Mouse (Mus musculus) kidney, postnatal 0 days (tissue): ENCODE results near the gene Kif1bp. TPM values are rescaled to one million over a fixed set of nuclear protein-coding genes. Genes with fewer than 3 reads are reported as not detected.
A peak's percentile ranks its signal among the peaks of the same experiment; 100 is the strongest.

Experiments
- ATAC-seq: fragments of 200-750 bp; cut with Nextera tagmentation; replicated peaks from 2 replicates; pipeline ENCODE4 v1.8.0; 2017; ENCODE audit warnings: low read depth, moderate number of reproducible peaks, moderate TSS enrichment, moderate library complexity; ENCODE audit not compliant: low FRiP score
- DNase-seq: peaks from one replicate; pipeline ENCODE4 v3.0.0-alpha.2; 2016; ENCODE audit warnings: low spot score
- H3K27ac ChIP-seq: fragments of 300-500 bp; sonication (generic); 2 replicates; pipeline ENCODE4 v1.5.1; 2014; ENCODE audit warnings: mild to moderate bottlenecking
- H3K27me3 ChIP-seq: fragments of 300-500 bp; sonication (generic); 2 replicates; pipeline ENCODE4 v1.6.1; 2014; ENCODE audit warnings: low read length, mixed read lengths; ENCODE audit not compliant: insufficient read depth
- H3K36me3 ChIP-seq: fragments of 300-500 bp; sonication (generic); 2 replicates; pipeline ENCODE4 v1.6.1; 2014; ENCODE audit warnings: low read length, mixed read lengths; ENCODE audit not compliant: insufficient read depth
- H3K4me1 ChIP-seq: fragments of 300-500 bp; sonication (generic); replicated peaks from 2 replicates; pipeline ENCODE4 v1.6.1; 2014; ENCODE audit warnings: antibody characterized with exemption, low read length, mixed read lengths; ENCODE audit not compliant: insufficient read depth
- H3K4me2 ChIP-seq: fragments of 300-500 bp; sonication (generic); 2 replicates; pipeline ENCODE4 v1.6.1; 2014; ENCODE audit warnings: mild to moderate bottlenecking, low read length, moderate library complexity, mixed read lengths
- H3K4me3 ChIP-seq: fragments of 300-500 bp; sonication (generic); replicated peaks from 2 replicates; pipeline ENCODE4 v1.5.1; 2014; ENCODE audit warnings: low read depth, low read length
- H3K9ac ChIP-seq: fragments of 300-500 bp; sonication (generic); 2 replicates; pipeline ENCODE4 v1.6.1; 2014; ENCODE audit warnings: low read depth, low read length
- H3K9me3 ChIP-seq: fragments of 300-500 bp; sonication (generic); replicated peaks from 2 replicates; pipeline ENCODE4 v1.6.1; 2016; ENCODE audit warnings: low read length, inconsistent platforms, mixed read lengths
- CTCF ChIP-seq: IDR thresholded peaks from 2 replicates; pipeline ENCODE4 v1.5.1; 2016; ENCODE audit warnings: antibody characterized with exemption, low read depth, mild to moderate bottlenecking, moderate library complexity
- WGBS: fragments of 180-500 bp; shearing (Covaris S2); extraction: QIAGEN DNeasy Blood & Tissue Kit; methylation state at CpG from one replicate; pipeline ENCODE4 v1.1.7; 2014; 5-methylcytosine and 5-hydroxymethylcytosine counted together
- polyA plus RNA-seq: library from polyadenylated mRNA; unstranded; fragments of >200 nt; fragmentation: Nextera tagmentation; extraction: Ambion mirVana; gene quantifications from 2 replicates; pipeline ENCODE4 v1.2.1, GENCODE M21; 2015

The Kif1bp gene
- polyA plus RNA-seq, 1 experiment from 2014 or later, result 33.8 TPM

DNA sequence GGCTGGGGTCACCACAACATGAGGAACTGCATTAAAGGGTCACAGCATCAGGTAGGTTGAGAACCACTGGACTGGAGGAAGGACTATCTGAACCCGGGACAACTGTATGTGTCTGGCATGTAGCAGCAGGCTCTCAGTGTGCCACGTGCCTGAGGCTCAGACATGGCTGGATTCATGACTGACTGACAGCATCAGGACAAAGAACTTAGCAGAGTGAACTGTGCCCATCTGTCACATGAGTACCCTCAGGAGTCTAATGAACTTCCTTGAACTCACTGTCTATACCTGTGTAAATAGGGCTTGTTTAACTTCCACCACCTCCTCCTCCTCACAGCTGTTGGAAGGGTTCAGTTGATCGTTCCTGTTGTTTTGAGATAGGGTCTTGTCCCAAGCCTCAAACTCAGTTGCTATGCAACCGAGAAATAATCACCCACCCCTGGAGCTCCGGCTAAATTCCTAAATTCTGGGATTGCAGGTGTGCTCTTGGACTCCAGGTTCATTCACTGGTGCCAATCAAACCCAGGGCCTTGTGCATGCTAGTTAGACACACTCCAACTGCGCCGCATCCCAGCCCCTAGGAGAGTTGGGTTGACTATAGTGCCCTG, 55.8 kb downstream of the Kif1bp start:
- DNase-seq, result no peak
- Histone ChIP-seq H3K4me1 (no peaks in the 10 kb centered on the region), H3K4me3 (no peak overlapping the region), H3K9me3 (no peaks in the 10 kb centered on the region), H3K27ac (no peak overlapping the region), H3K4me2 (no peak overlapping the region), H3K36me3 (no peaks in the 10 kb centered on the region), H3K9ac (no peak overlapping the region), H3K27me3 (no peaks in the 10 kb centered on the region)
- TF ChIP-seq CTCF, result no peak
- peak; percentile 61 for ATAC-seq
- 75% methylated on average over 7 of the region's 7 CpGs for WGBS

DNA sequence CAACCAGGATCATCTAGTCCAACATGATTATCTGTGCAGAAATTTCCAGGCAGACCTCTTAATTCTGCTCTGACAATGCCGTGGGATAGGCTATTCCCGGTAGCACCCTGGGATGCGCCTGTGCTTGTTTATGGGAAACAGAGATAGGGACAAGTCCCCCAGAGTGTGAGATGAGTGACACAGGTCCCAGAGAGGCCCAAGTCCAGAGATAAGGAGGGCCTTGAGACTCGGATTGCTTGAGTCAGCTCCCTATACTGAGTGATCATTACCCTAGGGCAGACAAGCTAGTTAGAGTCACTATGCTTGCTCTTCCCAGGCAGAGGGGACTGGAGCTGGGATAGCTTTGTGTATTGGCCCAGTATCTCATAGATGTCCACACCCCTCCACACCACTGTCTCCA, 56.5 kb downstream of the Kif1bp start:
- TF ChIP-seq CTCF, result no peak
- Histone ChIP-seq H3K27me3 (no peaks in the 10 kb centered on the region), H3K36me3 (no peaks in the 10 kb centered on the region), H3K27ac (no peak overlapping the region), H3K4me1 (no peaks in the 10 kb centered on the region), H3K4me3 (no peak overlapping the region), H3K9me3 (no peaks in the 10 kb centered on the region), H3K4me2 (no peak overlapping the region), H3K9ac (no peak overlapping the region)
- WGBS, result 75% methylated on average over 4 of the region's 4 CpGs
- DNase-seq (no peak), ATAC-seq (no peak)

DNA sequence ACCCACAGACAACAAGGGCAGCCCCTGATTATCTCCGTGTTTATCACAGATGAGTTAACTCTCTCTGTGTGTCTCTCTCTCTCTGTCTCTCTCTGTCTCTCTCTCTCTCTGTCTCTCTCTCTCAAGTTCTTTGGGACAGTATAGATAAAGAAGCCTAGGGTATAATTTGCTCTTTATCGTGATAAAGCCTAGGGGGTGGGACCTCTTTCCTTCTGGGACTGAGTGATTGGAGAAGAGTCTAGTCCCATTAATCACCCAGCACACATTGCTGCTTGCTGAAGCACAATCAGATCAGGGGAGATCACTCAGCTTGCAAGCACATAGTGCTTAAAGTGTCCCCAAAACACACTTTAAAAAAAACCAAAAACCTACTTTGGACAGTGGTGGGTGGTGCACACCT, 57.3 kb downstream of the Kif1bp start:
- Histone ChIP-seq H3K27ac (no peak overlapping the region), H3K9ac (no peak overlapping the region), H3K36me3 (no peaks in the 10 kb centered on the region), H3K4me1 (no peaks in the 10 kb centered on the region), H3K9me3 (no peaks in the 10 kb centered on the region), H3K4me2 (no peak overlapping the region), H3K4me3 (no peak overlapping the region), H3K27me3 (no peaks in the 10 kb centered on the region)
- TF ChIP-seq CTCF, result no peak
- DNase-seq (no peak), ATAC-seq (no peak)
- WGBS, result 73% methylated on average over 2 of the region's 2 CpGs

DNA sequence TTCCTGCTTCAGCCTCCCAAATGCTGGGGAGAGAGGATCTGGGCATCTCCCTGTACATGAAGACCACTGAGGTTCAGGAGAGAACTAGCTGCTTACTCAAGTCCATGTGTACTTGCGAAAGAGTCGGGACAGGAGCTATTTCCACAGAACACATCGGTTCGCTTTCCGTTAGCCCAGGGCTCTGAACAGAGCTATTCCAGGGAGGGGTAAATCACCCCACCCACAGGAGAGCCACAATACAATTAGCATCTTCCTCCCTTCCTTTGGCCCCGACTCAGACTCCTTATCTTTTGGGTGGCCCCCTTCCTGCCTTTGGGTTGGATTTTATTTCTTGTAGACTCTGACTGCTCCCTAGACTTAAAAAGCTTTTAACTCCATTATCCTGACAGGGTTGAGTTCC, 60.7 kb downstream of the Kif1bp start:
- 74% methylated on average over 6 of the region's 6 CpGs for WGBS
- TF ChIP-seq CTCF, result no peak
- ATAC-seq (no peak), DNase-seq (no peak)
- no peak overlapping the region for H3K27ac ChIP-seq
- no peaks in the 10 kb centered on the region for H3K36me3 ChIP-seq
- H3K9ac ChIP-seq, result no peak overlapping the region
- H3K27me3 ChIP-seq, result no peaks in the 10 kb centered on the region
- no peaks in the 10 kb centered on the region for H3K9me3 ChIP-seq
- no peak overlapping the region for H3K4me3 ChIP-seq
- H3K4me1 ChIP-seq, result no peaks in the 10 kb centered on the region
- no peak overlapping the region for H3K4me2 ChIP-seq

DNA sequence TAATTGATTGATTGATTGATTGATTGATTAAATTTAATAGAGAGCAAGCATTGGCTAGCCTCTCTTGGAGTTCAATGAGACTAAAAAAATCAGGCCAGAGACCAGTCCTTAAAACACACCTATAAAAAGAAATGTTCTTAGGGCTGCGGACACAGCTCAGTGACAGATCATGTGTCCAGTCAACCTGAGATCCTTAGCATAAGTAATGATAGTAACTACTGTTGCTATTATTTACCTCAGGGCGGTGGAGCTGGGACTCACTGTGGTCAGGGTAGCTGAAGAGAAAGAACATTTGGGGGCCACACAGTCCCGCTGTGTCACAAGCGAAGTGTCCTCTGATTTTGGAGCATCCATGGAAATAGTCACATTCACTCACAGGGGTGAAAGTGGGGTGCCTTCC, 65.4 kb downstream of the Kif1bp start:
- 91% methylated on average over 4 of the region's 4 CpGs for WGBS
- H3K36me3 ChIP-seq, result no peaks in the 10 kb centered on the region
- no peaks in the 10 kb centered on the region for H3K4me1 ChIP-seq
- no peak overlapping the region for H3K4me3 ChIP-seq
- no peaks in the 10 kb centered on the region for H3K9me3 ChIP-seq
- no peaks in the 10 kb centered on the region for H3K27me3 ChIP-seq
- no peak overlapping the region for H3K27ac ChIP-seq
- no peak overlapping the region for H3K4me2 ChIP-seq
- no peak for ATAC-seq
- TF ChIP-seq CTCF, result no peak
- no peak overlapping the region for H3K9ac ChIP-seq
- DNase-seq, result no peak

DNA sequence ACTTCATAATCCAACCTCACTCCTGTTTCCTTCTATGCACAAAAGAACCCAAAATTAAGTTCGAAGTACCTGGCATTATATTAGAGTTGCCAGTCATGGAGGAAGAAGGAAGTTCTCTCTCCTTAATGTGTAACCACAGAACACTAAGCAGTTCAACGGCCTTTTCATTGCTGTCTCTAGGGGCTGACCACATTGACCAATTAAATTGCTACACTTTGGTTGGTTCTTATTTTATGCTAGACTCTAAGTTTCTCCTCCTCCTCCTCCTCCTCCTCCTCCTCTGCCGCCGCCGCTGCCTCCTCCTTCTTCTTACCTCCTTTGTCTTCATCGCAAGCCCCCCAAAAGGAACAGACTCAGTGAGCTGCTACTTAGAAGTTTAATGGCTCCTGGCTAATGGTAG, 66.7 kb downstream of the Kif1bp start:
- no peak for ATAC-seq
- 67% methylated on average over 6 of the region's 6 CpGs for WGBS
- no peak for DNase-seq

More for the DNA sequence above, 66.7 kb downstream of the Kif1bp start:
- no peak overlapping the region for H3K9ac ChIP-seq
- no peaks in the 10 kb centered on the region for H3K27me3 ChIP-seq
- H3K4me3 ChIP-seq, result no peak overlapping the region
- H3K4me1 ChIP-seq, result no peaks in the 10 kb centered on the region
- no peak overlapping the region for H3K27ac ChIP-seq
- no peaks in the 10 kb centered on the region for H3K36me3 ChIP-seq
- H3K9me3 ChIP-seq, result no peaks in the 10 kb centered on the region
- H3K4me2 ChIP-seq, result no peak overlapping the region
- no peak for TF ChIP-seq CTCF
